Mouse (Mus musculus): Measurements from ENCODE around the gene Brpf3. TPM values are rescaled to one million over a fixed set of nuclear protein-coding genes. Genes with fewer than 3 reads are reported as not detected.

Gene Brpf3
- total and polyA plus RNA-seq, 3 experiments, result 0.40 to 12.1 (median 1.5) TPM

- in situ Hi-C loops (cut with MboI; ENCODE audit: low pct_ligation_motif_present, low pct_unique_long_range_greater_than_20kb, low sequenced_read_pairs) (loop anchor here (10.0 kb wide), 1 partner anchor 99 kb away; no protein-coding TSS in a partner anchor), dilution Hi-C loops (cut with MboI; ENCODE audit: extremely low pct_ligation_motif_present, extremely low pct_unique_long_range_greater_than_20kb, low sequenced_read_pairs) (no loop called here)
- Histone ChIP-seq H3K9me3 (replicated peaks; ENCODE audit: low read length) (peaks cover 4% of the 10 kb centered on the region), H3K36me3 (replicated peaks in 1 of 2; ENCODE audit: control insufficient read depth in 1 of 2, insufficient read depth in 1 of 2, low read length in 1 of 2) (no peaks in the 10 kb centered on the region), H3K27me3 (replicated peaks) (peaks cover 18% of the 10 kb centered on the region), H3K4me3 (replicated peaks in 1 of 3; ENCODE audit: low read depth in 2 of 3, low read length in 2 of 3, poor library complexity in 1 of 3) (no peak overlapping the region), H3K27ac (ENCODE audit: insufficient read depth, low read depth) (no peak overlapping the region), H3K79me2 (replicated peaks; ENCODE audit: control insufficient read depth, extremely low read depth, insufficient read depth, poor library complexity, severe bottlenecking) (no peaks in the 10 kb centered on the region), H3K4me1 (ENCODE audit: control insufficient read depth in 1 of 2, insufficient read depth in 2 of 2) (peaks cover 0 to 4% of the 10 kb centered on the region in 2 experiments; a peak in 1 of 4 replicates), H3K4me2 (ENCODE audit: insufficient read depth, low read depth, poor library complexity, severe bottlenecking) (no peak overlapping the region), H3K9ac (ENCODE audit: insufficient read depth, low read depth) (no peak overlapping the region)
- no peak for TF ChIP-seq JUN (IDR thresholded peaks at IDR 0.05; ENCODE audit: insufficient read depth, low read depth, low read length)
- TF ChIP-seq ZKSCAN1 (IDR thresholded peaks at IDR 0.05; ENCODE audit: borderline replicate concordance, low read depth, low read length), result no peak
- no peak for TF ChIP-seq MAZ (IDR thresholded peaks at IDR 0.05; ENCODE audit: low read depth, low read length)
- no peak for TF ChIP-seq CHD2 (IDR thresholded peaks at IDR 0.05; ENCODE audit: low read length)
- no peak for TF ChIP-seq BHLHE40 (IDR thresholded peaks at IDR 0.05; ENCODE audit: low read depth, low read length)
- TF ChIP-seq GABPA (IDR thresholded peaks at IDR 0.05; ENCODE audit: insufficient replicate concordance, low read depth, low read length), result no peak
- TF ChIP-seq RCOR1 (conservative IDR thresholded peaks at IDR 0.05; ENCODE audit: low read depth, low read length), result no peak
- no peak for TF ChIP-seq E2F4 (IDR thresholded peaks at IDR 0.05; ENCODE audit: insufficient replicate concordance, low read depth, low read length)
- TF ChIP-seq RAD21 (IDR thresholded peaks at IDR 0.05; ENCODE audit: low read depth, low read length), result no peak
- TF ChIP-seq PAX5 (IDR thresholded peaks at IDR 0.05; ENCODE audit: low read length), result no peak
- no peak for TF ChIP-seq SMC3 (IDR thresholded peaks at IDR 0.05; ENCODE audit: low read depth, low read length)
- no peak for TF ChIP-seq MAX (IDR thresholded peaks at IDR 0.05; ENCODE audit: low read length)
- no peak for DNase-seq (ENCODE audit: extremely low read depth)
Measured at GRCm38 (mm10) chr17:28874216-28874615, 73.3 kb downstream of the Brpf3 start.

DNA sequence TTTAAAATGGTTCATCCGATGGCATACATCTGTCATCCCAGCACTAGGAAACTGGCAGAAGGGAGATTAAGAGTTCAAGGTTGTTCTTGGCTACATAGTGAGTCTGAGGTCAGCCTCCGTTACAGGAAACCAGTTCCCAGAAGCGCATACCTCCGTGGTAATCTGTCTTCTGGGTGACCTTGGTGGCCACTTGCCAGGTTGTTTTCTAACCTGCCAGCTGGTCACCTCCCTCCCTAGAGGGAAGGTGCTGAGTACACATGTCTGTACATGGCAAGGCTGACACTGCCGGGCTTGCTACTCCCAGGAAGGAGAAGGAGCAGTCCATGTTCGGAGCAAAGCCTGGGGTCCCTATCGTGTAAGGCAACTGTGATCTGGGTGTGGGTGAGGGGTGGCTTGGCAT lies 73.9 kb downstream of the Brpf3 start:
- Histone ChIP-seq H3K79me2 (replicated peaks; ENCODE audit: control insufficient read depth, extremely low read depth, insufficient read depth, poor library complexity, severe bottlenecking) (no peaks in the 10 kb centered on the region), H3K4me1 (ENCODE audit: control insufficient read depth in 1 of 2, insufficient read depth in 2 of 2) (peaks cover 0 to 4% of the 10 kb centered on the region in 2 experiments; a peak in 1 of 4 replicates), H3K9ac (ENCODE audit: insufficient read depth, low read depth) (no peak overlapping the region), H3K9me3 (replicated peaks; ENCODE audit: low read length) (peaks cover 4% of the 10 kb centered on the region), H3K4me2 (ENCODE audit: insufficient read depth, low read depth, poor library complexity, severe bottlenecking) (no peak overlapping the region), H3K4me3 (replicated peaks in 1 of 3; ENCODE audit: low read depth in 2 of 3, low read length in 2 of 3, poor library complexity in 1 of 3) (no peak overlapping the region), H3K36me3 (replicated peaks in 1 of 2; ENCODE audit: control insufficient read depth in 1 of 2, insufficient read depth in 1 of 2, low read length in 1 of 2) (no peaks in the 10 kb centered on the region), H3K27me3 (replicated peaks) (peaks cover 18% of the 10 kb centered on the region), H3K27ac (ENCODE audit: insufficient read depth, low read depth) (no peak overlapping the region)
- in situ Hi-C loops (cut with MboI; ENCODE audit: low pct_ligation_motif_present, low pct_unique_long_range_greater_than_20kb, low sequenced_read_pairs) (loop anchor here (10.0 kb wide), 1 partner anchor 100 kb away; no protein-coding TSS in a partner anchor), dilution Hi-C loops (cut with MboI; ENCODE audit: extremely low pct_ligation_motif_present, extremely low pct_unique_long_range_greater_than_20kb, low sequenced_read_pairs) (no loop called here)
- DNase-seq (ENCODE audit: extremely low read depth), result no peak
- TF ChIP-seq SIN3A (IDR thresholded peaks at IDR 0.05; ENCODE audit: low read length) (no peak), ELF1 (IDR thresholded peaks at IDR 0.05; ENCODE audit: low read depth, low read length) (no peak), PAX5 (IDR thresholded peaks at IDR 0.05; ENCODE audit: low read length) (no peak), RAD21 (IDR thresholded peaks at IDR 0.05; ENCODE audit: low read depth, low read length) (no peak), ETS1 (conservative IDR thresholded peaks at IDR 0.05; ENCODE audit: low read depth, low read length) (no peak), GABPA (IDR thresholded peaks at IDR 0.05; ENCODE audit: insufficient replicate concordance, low read depth, low read length) (no peak), TBP (conservative IDR thresholded peaks at IDR 0.05; ENCODE audit: low read depth, low read length) (no peak)
